Mouse (Mus musculus): Measurements from ENCODE around the gene Shisal2b.

DNA sequence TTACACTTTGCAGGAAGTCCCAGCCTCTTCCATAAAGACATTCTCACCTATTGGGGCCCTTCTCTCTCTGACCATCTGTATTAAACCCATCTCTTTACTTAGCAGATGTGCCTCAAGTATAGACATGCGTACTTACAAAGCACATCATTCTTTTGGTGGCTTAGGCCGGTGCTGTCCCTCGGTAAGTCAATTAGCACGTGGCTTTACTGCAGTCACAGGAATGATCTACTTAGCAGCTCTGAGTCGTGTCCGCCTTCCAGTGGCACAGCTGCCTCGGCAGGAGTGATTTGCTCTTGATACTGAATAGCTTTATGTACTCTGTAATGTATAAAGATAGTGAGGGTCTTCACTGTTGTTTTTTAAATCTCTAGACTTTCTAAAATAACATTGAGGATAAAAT lies 26.1 kb downstream of the Shisal2b start:
- no peak for TF ChIP-seq E2F4 (IDR thresholded peaks at IDR 0.05; ENCODE audit: insufficient read depth)
- TF ChIP-seq TCF12 (IDR thresholded peaks at IDR 0.05; ENCODE audit: insufficient read depth, poor library complexity, severe bottlenecking) = no peak
- TF ChIP-seq USF1 (IDR thresholded peaks at IDR 0.05; ENCODE audit: low read depth) = no peak
- no peak for TF ChIP-seq MAX (IDR thresholded peaks at IDR 0.05; ENCODE audit: low read depth)
- TF ChIP-seq POLR2A (IDR thresholded peaks at IDR 0.05; ENCODE audit: insufficient read length, low read depth) = no peak
- TF ChIP-seq MYOD1 (IDR thresholded peaks at IDR 0.05; ENCODE audit: control insufficient read depth in 1 of 3, insufficient read length in 2 of 3, low read depth in 2 of 3) = no peak
- no peak for TF ChIP-seq SRF (IDR thresholded peaks at IDR 0.05; ENCODE audit: control insufficient read depth, insufficient read length, low read depth)
- TF ChIP-seq CEBPB (IDR thresholded peaks at IDR 0.05; ENCODE audit: insufficient read depth, poor library complexity, severe bottlenecking) = no peak
- no peak for TF ChIP-seq REST (IDR thresholded peaks at IDR 0.05; ENCODE audit: insufficient read depth, insufficient read length)
- TF ChIP-seq TCF3 (IDR thresholded peaks at IDR 0.05; ENCODE audit: insufficient read length, low read depth) = no peak

Data from myocyte (in vitro differentiated cells).